Mouse (Mus musculus): ENCODE measurements at regions not wholly inside any gene's neighbourhood (a gene's known extent, or its start where the extent isn't known, plus 50 kb on each side); places are given as distances from the start of the nearest gene placed in this dataset.

DNA sequence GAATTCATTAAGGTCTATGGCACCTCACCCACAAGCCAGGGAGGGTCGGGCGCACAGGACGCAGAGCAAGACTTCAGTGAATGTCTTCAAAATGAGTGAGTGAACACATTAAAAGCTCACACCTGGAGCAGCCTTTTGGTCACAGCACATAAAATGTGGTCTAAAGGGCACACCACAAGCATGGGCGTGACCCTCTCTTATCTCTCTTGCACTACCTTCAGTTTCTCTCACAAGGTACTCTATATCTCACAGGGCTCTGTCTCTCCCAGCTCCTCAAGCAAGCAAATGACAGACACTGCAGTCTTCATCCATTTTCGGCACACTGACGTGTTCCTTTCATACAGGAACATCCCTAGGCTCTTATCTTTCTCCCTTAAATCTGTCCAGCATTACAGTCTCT, 444.0 kb downstream of the Slc16a7 start:
- no peak for DNase-seq (ENCODE audit: low spot score in 2 of 2)

DNA sequence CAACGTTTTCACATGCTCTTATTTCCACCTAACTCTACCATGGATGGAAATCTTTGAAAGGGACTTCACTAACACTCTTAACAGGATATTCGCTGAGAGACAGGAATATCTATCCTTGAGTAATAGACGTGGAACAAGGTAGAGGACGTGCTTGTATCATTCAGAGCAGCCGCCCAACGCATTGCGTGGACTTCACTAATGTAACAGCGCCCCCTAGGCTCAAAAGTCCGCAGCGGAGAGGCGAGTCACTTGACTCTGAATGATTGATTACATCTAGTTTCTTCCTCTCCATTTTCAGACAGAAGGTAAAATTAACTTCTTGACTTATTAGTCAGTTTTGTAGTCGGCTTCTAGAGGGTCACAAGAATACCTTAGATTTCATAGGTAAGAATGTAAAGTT, 447.1 kb downstream of the Slc16a7 start:
- DNase-seq (ENCODE audit: low spot score in 2 of 2): no peak

DNA sequence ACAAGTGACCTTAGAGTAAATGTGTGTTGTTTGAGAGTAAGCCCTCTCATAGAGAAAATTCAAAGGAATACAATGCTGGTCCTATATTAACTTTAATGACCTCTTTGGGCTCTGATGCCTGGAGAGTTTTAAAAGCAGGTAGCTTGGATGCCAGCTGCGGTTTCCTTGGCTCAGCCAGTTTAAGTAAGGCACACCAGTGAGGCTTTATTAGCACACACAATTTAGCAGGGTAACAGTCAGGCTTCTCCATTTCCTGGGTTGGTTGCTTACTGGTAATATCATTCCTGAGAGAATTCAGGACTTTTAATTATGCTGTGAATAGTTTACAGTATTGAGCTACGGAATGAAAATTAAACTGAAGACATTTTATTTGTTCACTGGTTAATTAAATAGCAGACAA, 462.0 kb downstream of the Slc16a7 start:
- DNase-seq (ENCODE audit: low spot score in 2 of 2): no peak

- no peak for DNase-seq (ENCODE audit: low spot score in 2 of 2)
Measured at GRCm38 (mm10) chr10:124900044-124900443, 489.2 kb downstream of the Slc16a7 start.

DNA sequence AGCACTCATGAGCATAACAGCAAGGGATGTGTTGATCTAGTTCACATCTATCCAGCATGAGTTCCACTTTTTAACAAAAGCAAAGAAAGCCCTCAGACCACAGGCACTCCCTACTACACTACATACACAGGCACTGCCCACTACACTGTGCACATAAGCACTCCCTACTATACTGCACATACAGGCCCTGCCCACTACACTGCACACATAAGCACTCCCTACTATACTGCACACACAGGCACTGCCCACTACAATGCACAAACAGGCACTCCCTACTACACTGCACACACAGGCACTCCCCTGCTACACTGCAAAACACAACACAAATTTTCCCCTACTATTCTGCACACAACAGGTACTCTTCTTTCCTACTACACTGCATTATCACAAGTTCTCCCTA, 510.7 kb downstream of the Slc16a7 start:
- DNase-seq (ENCODE audit: low spot score in 2 of 2): no peak

GRCm38 (mm10) chr10:124877706-124878105, 511.6 kb downstream of the Slc16a7 start:
- DNase-seq (ENCODE audit: low spot score in 2 of 2): no peak

DNA sequence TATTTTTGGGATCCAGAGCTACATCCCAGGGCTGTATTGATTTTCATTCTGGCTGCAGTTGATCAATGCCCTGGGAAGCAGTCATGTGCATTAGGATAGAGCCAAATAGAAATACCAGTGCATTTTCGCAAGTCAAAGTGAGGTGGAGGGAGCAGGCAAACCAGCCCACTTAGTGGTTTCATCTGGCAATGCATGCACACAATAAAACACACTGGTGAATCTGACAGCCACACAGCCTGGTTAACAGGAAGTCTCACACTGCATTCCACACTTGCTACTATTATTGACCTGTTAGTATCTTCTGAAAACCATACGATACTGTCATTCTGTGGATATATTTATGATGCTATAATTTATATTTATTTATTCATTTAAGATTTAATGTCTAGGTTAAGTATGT, 517.1 kb downstream of the Slc16a7 start:
- DNase-seq (ENCODE audit: low spot score in 2 of 2): peak in 1 of 2 experiments; percentile 1

GRCm38 (mm10) chr10:124842546-124843113, 546.6 kb downstream of the Slc16a7 start:
- DNase-seq (ENCODE audit: low spot score in 2 of 2): no peak

DNA sequence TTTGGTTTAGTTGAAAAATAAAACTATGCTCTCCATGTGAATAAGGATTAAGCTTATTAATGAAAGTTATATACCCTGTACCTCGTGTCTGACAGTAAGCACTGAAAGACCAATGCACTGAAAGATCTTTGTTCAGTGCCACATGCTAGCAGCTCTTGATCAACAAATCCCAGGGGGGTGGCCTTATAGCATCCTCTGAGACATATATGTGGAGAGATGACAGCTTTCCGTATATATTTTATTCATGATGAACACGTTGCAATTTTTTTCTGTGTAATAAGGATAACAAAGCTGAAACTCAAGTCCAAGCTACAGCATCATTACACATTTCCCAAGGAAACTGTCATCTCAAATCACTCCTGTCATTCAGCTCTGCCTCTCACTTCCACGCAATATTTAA, 555.3 kb downstream of the Slc16a7 start:
- DNase-seq (ENCODE audit: low spot score in 2 of 2): no peak

GRCm38 (mm10) chr10:124803997-124804614, 585.2 kb downstream of the Slc16a7 start:
- DNase-seq (ENCODE audit: low spot score in 2 of 2): no peak
